Mouse (Mus musculus) inflammation-experienced regulatory T-cells, adult 16 weeks (primary cell): ENCODE data around the gene Cwc15. TPM values are rescaled to one million over a fixed set of nuclear protein-coding genes. Genes with fewer than 3 reads are reported as not detected.

ENCODE experiments used
- polyA plus RNA-seq: library from polyadenylated mRNA; unstranded; fragments of 100-300 nt; shearing (Covaris generic); gene quantifications from one replicate; pipeline ENCODE4 v1.2.1, GENCODE M21; 2017

The Cwc15 gene
- 210 TPM for polyA plus RNA-seq

DNA sequence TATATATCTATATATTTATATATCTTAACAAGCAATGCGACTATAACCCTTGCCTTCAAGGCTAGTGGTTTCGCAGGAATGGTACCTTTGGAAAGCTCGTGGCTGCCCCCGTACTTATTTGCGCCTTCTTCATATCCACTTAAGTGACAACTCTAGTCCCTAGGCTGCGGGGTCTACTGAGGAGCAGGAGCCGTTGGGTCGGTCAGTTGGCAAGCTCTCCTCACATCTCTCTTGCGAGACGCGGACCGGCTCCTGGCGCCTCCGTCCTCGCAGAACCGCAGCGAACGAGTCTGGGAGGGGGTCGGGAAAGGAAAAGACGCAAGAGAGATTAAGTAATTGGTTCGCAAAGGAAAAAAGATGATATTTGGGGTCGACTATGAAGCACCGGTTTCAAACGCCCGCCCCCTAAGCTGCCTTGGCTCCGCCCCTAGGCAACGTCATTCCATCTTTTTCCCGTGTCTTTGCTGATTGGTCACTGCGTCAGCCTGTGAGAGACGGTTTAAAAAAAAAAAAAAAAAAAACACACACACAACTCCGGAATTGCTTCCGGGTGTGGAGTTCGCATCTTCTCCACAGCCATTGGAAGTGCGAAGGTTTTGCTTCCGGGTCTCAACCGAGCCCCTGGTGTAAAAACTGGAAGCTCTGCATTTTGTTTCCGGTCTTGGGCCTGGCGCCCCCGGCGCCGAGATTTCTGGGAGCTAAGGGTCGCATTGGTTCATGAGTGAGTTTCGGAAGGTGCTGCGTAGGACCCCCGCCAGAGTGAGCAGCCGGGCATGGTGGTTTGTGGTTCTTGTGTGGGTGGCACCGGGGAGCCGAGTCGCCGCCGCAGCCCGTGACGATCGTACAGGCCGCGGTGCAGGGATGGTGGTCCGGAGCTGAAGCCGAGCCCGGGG, at the start of gene Cwc15, which contains the start of gene Kdm4d:
TSS of gene Cwc15 (plus strand) at position 595 of the 893 bp plus-strand sequence.
TSS of gene Kdm4d (minus strand) at position 460 of the 893 bp plus-strand sequence.

Other genes with a start within 250 kb of the Cwc15 start
- 11.9 TPM for gene Sesn3, start 225.6 kb upstream of the Cwc15 start, polyA plus RNA-seq
- gene Endod1, start 119.1 kb upstream of the Cwc15 start, polyA plus RNA-seq, result 33.8 TPM
- 1.4 TPM for gene Kdm4d, start 135 bp upstream of the Cwc15 start, polyA plus RNA-seq
- 0.15 TPM for gene Amotl1, start 144.4 kb downstream of the Cwc15 start, polyA plus RNA-seq
- 0.13 TPM for gene Piwil4, start 240.1 kb downstream of the Cwc15 start, polyA plus RNA-seq